Mouse (Mus musculus) mouse embryonic stem cell (cell line): Measurements from ENCODE around the gene Jsrp1.

Experiments used
- in situ Hi-C, 2 experiments: fragments of 300-500 bp; cut with MboI; formaldehyde crosslinking; loops; 1 replicate in 1 of 2; 3 replicates in 1 of 2; pipeline ENCODE4 v1.14.3; 2019 to 2020; ENCODE audit warnings: low sequenced_read_pairs in 2 of 2, low pct_unique_long_range_greater_than_20kb in 1 of 2, mixed read lengths in 1 of 2; ENCODE audit not compliant: unreplicated experiment in 1 of 2

Gene Jsrp1

GRCm38 (mm10) chr10:80813366-80813765 lies at the start of gene Jsrp1:
Jsrp1 (minus strand) TSS chr10:80813498.
- in situ Hi-C loops: no loop called here

- in situ Hi-C loops: no loop called here
Measured at GRCm38 (mm10) chr10:80862305-80862704, 49.0 kb upstream of the Jsrp1 start.

DNA sequence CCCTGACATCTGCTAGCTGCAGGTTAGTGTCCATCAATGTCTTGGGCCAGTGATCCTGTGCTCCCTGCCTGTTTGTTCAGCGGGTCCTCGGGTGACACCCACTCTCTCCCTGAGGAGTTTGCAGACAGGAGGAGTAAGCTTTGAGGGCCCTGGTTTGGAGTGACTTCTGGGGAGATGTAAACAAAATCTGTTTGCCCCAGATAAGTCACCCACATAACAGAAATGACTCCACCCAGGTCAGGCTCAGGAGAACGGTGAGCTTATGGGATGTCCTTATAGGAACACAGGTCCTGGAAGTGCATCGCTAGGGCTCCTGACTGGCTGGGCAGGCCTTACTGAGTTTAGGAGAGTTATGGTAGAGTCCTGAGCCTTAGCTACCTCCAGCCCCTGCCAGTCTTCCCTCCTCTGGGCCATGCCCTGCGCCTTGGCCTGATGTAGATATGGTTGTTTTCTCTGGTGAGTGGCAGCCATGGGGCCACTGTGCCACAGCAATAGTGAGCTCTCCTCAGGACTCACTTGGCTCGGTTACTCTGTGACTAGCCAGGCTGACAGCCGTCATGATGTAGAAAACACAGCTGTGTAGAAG lies 45.1 kb upstream of the Jsrp1 start:
- in situ Hi-C loops: no loop called here

DNA sequence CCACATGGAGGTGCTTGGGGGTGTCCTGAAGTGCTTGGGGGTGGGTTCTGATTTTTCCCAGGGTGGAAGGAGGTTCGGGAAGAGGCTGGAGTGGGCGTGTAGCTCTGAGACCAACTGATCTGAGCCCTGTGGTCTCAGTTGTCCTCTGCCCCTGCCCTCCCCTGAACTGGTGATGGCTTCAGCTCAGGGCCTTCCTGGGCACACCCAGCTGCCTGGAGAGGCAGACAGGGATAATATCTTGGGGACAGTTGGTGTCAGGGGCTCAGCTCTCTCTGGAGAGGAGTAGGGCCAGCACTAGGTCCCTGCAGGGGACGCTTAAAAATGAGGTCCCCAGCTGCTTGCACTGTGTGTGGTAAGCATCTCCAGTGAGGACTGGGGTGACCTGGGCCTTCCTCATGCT lies 44.5 kb upstream of the Jsrp1 start:
- in situ Hi-C loops: no loop called here

DNA sequence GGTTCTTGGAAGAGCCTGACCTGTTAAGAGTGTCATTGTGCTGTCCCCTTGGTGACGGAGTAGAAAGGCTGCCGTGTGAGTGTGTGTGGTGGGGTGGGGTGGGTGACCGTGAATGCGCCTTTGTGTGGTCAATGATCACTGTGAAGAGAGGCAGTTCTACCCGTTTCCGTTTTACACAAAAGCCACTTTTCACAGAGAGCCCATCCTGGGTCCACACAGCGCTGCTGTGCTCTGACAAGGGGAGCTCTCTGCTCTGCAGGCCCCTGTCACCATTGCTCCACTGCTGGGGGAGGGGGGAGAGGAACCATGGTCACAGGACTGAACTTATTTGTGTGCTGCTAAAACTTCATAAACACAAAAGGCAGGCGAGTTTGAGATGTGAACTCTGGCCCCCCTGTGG lies 44.1 kb upstream of the Jsrp1 start:
- in situ Hi-C loops: no loop called here

- in situ Hi-C loops: no loop called here
Measured at GRCm38 (mm10) chr10:80856908-80857307, 43.6 kb upstream of the Jsrp1 start.

DNA sequence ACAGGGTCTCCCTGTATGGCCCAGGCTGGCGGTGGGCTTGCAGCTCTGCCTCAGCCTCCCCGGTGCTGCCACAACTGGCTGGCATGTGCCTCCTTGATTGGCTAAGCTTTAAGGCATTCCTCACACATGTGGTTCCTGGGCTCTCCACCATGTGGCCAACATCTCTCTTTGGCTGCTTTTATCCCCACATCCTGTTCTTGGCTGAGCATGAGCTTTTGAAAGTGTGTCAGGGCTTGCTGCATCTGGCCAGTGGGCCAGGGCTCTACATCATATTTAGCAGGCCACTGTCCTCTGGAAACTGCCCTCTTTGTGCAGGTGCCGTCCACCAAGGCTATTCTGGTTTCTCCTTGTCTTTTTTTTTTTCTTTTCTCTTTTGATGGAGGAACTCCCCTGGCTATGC lies 43.0 kb upstream of the Jsrp1 start:
- in situ Hi-C loops: no loop called here

DNA sequence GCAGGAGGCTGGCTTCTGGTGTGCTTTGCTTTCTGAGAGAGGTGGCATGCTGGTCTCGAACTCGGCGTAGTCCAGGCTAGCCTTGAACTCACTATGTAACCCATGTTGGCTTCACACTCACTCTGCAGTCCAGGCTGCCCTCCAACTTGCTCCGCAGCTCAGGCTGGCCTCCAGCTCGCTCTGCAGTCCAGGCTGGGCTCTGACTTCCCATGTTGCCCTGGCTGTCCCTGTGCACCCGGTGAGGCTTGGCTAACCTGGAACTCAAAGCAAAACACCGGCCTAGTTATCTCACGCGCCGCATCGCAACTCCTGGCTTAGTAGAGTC lies 42.4 kb upstream of the Jsrp1 start:
- in situ Hi-C loops: no loop called here

DNA sequence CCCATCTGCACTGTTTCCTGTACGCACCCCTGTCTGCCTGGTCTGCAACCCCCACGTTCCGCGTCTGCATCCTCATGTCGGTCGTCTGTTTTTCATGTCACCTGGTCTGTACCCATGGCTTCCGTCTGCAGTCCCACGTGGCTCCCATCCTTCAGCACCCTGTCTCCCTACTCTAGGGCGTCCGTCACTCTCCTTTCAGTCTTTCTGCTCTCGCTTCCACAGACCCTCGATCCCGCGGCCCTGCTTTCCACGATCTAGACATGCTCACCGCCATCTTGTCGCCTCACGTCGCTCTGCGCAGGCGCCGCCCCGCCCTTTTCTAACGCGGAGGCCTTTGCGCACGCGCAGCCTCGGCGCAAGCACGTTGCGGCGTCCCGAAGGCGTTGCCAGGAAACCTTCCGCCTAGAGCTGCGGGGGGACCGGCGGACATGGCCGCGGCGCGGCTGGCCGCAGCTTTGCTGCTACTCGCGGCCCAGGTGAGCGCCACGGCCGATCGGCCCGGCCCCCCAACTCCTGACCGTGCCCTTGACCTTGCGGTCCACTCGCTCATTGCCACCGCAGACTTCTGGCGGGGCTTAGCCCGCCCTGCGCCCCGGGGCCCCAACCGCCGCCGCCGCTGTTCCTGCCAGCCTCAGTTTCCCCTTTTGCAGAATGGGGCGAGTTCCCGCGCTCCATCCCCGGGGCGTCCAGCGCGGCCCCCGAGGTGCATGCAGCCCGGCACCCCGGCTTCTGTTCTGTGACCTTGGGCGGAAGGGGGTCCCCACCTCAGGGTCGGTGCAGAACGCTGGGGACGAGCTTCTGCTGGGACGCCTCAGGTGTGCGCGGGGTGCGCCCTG lies 41.8 kb upstream of the Jsrp1 start, which contains the start of the genes Lsm7 and Sppl2b:
TSS of gene Lsm7 (minus strand) at position 297 of the 836 bp plus-strand sequence.
TSS of gene Sppl2b (plus strand) at position 363 of the 836 bp plus-strand sequence.
- in situ Hi-C loops: no loop called here

DNA sequence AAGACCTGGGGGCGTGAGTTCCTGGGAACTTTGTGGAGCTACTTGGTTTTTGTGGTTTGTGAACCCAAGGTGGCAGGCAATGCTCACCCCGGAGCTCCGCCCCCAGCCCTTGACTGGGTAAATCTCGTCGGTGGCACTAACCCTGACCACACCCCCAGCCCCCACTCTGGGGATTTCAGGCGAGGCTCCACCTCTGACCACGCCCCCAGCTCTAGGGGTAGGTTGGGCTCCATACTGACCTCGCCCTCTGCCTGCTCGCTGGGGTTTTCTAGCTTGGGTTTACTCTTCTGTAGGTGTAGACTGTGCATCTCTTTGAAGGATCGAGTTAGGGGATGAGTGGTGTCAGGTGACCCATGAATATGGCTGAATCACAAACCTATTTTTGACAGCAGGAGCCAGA lies 35.3 kb upstream of the Jsrp1 start:
- in situ Hi-C loops: no loop called here

GRCm38 (mm10) chr10:80845732-80846131 lies 32.4 kb upstream of the Jsrp1 start:
- in situ Hi-C loops: no loop called here

DNA sequence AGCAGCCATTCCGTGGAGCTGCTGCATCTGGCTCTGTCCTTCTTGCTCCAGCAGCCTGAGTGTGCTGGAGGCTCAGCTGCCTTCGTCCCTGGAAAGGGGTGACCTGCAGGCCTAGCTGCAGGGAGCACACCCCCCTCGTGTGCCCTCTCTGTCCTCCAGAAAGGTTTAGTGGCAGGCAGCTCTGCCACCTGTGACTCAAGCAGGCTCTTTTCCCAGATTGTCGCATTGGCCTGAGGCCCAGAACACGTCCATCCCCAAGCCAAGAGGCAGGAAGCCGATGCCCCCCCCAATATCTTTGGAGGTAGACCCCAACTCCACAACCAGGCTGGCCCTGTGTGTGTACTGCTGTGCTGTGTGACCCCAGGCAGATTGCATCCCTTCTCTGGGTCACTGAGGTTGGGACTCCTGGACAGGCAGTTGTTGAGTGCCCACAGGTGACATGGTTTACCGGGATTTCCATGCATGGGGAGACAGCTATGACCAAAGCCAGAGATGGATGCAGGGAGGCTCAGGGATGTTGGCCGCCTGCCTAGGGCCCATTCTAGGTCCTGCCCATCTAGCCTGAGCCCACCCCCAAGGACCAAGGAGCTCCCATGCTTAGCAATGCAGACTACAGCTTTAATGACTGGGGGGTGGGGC lies 31.9 kb upstream of the Jsrp1 start:
- in situ Hi-C loops: no loop called here

- in situ Hi-C loops: no loop called here
Measured at GRCm38 (mm10) chr10:80843931-80844547, 30.7 kb upstream of the Jsrp1 start, which contains the start of gene Lingo3. Lingo3 (minus strand) TSS chr10:80844039.

DNA sequence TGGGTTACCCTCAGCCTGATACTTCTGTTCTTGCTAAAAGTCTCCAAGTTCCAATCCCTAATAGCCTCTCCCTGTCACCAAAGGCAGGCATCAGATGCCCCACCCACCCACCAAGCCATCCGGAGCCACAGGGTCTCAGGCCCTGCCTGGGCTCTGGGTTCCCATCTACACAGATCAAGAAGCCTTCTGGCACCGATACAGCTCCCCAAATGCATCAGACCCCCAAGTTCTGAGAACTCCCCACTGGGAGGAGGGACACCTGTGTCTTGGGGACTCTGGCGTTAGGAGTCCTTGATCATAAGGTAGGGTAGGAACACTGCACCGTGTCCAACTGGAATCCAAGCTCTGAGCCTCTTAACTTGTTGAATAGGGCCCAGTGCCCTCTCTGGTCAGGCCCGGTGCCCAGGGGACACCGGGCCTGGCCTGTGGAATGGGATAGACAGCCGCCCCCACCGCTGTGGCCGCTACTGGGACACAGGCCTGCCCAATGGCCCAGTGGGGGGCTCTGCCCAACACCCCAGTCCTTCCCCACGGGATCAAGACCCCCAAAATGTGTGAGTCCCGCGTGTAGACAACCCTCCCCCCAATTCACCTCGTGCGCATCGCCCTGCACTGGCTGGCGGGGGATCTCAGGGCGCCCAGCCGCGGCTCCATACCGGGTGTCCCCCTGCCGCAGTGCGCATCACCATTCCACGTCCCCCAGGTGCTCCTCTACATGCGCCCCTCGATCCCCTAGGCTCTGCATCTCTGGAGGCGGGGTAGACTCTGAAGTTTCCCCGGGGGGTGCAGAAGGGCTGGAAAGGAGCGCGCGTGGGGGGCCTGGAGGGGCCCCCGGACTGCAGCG lies 30.0 kb upstream of the Jsrp1 start:
- in situ Hi-C loops: no loop called here

DNA sequence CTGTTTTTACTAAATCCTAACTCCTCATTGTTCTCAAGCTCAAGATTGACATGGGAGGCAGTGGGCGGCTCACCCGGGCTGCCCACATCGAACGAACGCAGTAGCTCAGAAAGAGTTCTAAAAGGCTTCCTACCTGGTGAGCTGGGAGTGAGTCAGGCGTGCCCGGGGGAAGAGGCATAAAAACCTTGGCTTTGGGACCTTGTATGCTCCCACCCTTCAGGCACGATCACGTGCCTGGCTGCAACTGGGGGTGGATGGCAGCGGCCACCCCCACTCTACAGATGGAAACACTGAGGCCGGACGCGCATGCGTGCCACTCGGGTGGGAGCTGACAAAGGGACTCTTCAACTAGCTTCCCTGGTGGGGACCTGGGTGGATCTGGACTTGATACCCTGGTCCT lies 29.0 kb upstream of the Jsrp1 start:
- in situ Hi-C loops: no loop called here

DNA sequence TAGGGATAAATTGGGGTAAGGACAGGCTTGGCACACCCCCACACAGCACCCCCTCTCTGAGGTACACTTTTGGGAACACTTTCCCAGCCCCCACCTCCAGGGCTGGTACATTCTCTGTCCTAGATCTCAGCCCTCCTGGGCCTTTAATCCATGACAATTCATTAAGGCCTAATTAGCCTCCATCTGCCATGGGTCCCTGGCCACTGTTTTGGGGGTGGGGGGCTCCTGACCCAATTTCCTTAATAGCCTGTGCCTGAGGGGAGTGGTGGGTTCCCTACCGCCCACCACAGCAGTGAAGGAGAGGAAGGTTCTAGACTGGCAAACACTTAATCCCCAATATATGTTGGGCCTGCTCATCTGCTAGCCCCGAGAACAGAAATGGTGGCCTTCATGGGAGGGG lies 28.4 kb upstream of the Jsrp1 start:
- in situ Hi-C loops: no loop called here

GRCm38 (mm10) chr10:80839848-80840247 lies 26.6 kb upstream of the Jsrp1 start:
- in situ Hi-C loops: no loop called here

- in situ Hi-C loops: no loop called here
Measured at GRCm38 (mm10) chr10:80838346-80838912, 25.1 kb upstream of the Jsrp1 start.
